Mouse (Mus musculus): ENCODE data around the gene Nid1.
"Not testable (repeated sequence)": the region's sequence is repeated elsewhere in the genome, so short reads cannot be mapped to it uniquely, and the experiment has no call there.

- not testable (repeated sequence) for TF ChIP-seq CTCF (IDR thresholded peaks at IDR 0.05); EP300 (IDR thresholded peaks at IDR 0.05; ENCODE audit: insufficient read depth, low read depth, low read length); POLR2A (IDR thresholded peaks at IDR 0.05; ENCODE audit: insufficient read depth, low read depth, low read length)
These were observed 13.6 kb downstream of the Nid1 start for GRCm38 (mm10) chr13:13450931-13451330.

Measured in heart, adult 2 months (tissue).